Mouse (Mus musculus) lung, embryonic 16.5 days (tissue): Measurements from ENCODE around the gene Odf2l. TPM values are rescaled to one million over a fixed set of nuclear protein-coding genes. Genes with fewer than 3 reads are reported as not detected.

Experiments
- ATAC-seq: fragments of 200-750 bp; cut with Nextera tagmentation; 2 replicates; pipeline ENCODE4 v1.8.0; 2017; ENCODE audit warnings: low read depth, mild to moderate bottlenecking, moderate library complexity
- H3K27ac ChIP-seq: fragments of 300-500 bp; sonication (generic); 2 replicates; pipeline ENCODE4 v1.5.1; 2014; ENCODE audit warnings: mild to moderate bottlenecking, control low read depth, low read length
- H3K27me3 ChIP-seq: fragments of 300-500 bp; sonication (generic); 2 replicates; pipeline ENCODE4 v1.6.1; 2014; ENCODE audit warnings: low read depth, low read length, mixed read lengths; ENCODE audit not compliant: control insufficient read depth, insufficient read depth
- H3K36me3 ChIP-seq: fragments of 300-500 bp; sonication (generic); 2 replicates; pipeline ENCODE4 v1.6.1; 2014; ENCODE audit warnings: low read length; ENCODE audit not compliant: control insufficient read depth, insufficient read depth
- H3K4me1 ChIP-seq: fragments of 300-500 bp; sonication (generic); replicated peaks from 2 replicates; pipeline ENCODE4 v1.6.1; 2014; ENCODE audit warnings: low read length, mixed read lengths; ENCODE audit not compliant: control insufficient read depth, insufficient read depth
- H3K4me2 ChIP-seq: fragments of 300-500 bp; sonication (generic); 2 replicates; pipeline ENCODE4 v1.6.1; 2014; ENCODE audit warnings: low read depth, low read length, control low read depth
- H3K4me3 ChIP-seq: fragments of 300-500 bp; sonication (generic); 2 replicates; pipeline ENCODE4 v1.5.1; 2014; ENCODE audit warnings: mild to moderate bottlenecking, low read length, control low read depth
- H3K9ac ChIP-seq: fragments of 300-500 bp; sonication (generic); 2 replicates; pipeline ENCODE4 v1.6.1; 2014; ENCODE audit warnings: low read length, control low read depth
- H3K9me3 ChIP-seq: fragments of 300-500 bp; sonication (generic); 2 replicates; pipeline ENCODE4 v1.6.1; 2016; ENCODE audit warnings: low read length; ENCODE audit not compliant: control insufficient read depth
- WGBS: fragments of 180-500 bp; shearing (Covaris S2); extraction: QIAGEN DNeasy Blood & Tissue Kit; methylation state at CpG from one replicate; pipeline ENCODE4 v1.1.7; 2014; 5-methylcytosine and 5-hydroxymethylcytosine counted together
- polyA plus RNA-seq: library from polyadenylated mRNA; unstranded; fragments of >200 nt; fragmentation: Nextera tagmentation; extraction: Ambion mirVana; gene quantifications from 2 replicates; pipeline ENCODE4 v1.2.1, GENCODE M21; 2015

Odf2l gene
- polyA plus RNA-seq, 1 experiment from 2014 or later, result 16.0 TPM

GRCm38 (mm10) chr3:145101891-145102555 lies 16.4 kb upstream of the Odf2l start:
- Histone ChIP-seq H3K4me2 (peak overlapping the region; percentile 2; the same call in 1 of the 2 replicates), H3K27me3 (no peaks in the 10 kb centered on the region), H3K4me1 (no peaks in the 10 kb centered on the region; the same call in 1 of the 2 replicates), H3K4me3 (no peak overlapping the region), H3K9ac (no peak overlapping the region), H3K36me3 (no peaks in the 10 kb centered on the region), H3K27ac (no peak overlapping the region), H3K9me3 (no peaks in the 10 kb centered on the region)
- peak; percentile 78 for ATAC-seq
- WGBS, result 60% methylated on average over 9 of the region's 9 CpGs

- Histone ChIP-seq H3K27ac (no peak overlapping the region), H3K9me3 (no peaks in the 10 kb centered on the region), H3K9ac (no peak overlapping the region), H3K4me2 (no peak overlapping the region), H3K4me1 (no peaks in the 10 kb centered on the region; the same call in 1 of the 2 replicates), H3K36me3 (no peaks in the 10 kb centered on the region), H3K4me3 (no peak overlapping the region), H3K27me3 (no peaks in the 10 kb centered on the region)
- no peak for ATAC-seq
- WGBS, result 57% methylated on average over 2 of the region's 2 CpGs
These were observed 15.1 kb upstream of the Odf2l start for GRCm38 (mm10) chr3:145103321-145103720.

GRCm38 (mm10) chr3:145103770-145104169 lies 14.6 kb upstream of the Odf2l start:
- Histone ChIP-seq H3K36me3 (no peaks in the 10 kb centered on the region), H3K4me1 (no peaks in the 10 kb centered on the region; the same call in 1 of the 2 replicates), H3K27ac (no peak overlapping the region), H3K4me2 (no peak overlapping the region), H3K27me3 (no peaks in the 10 kb centered on the region), H3K4me3 (no peak overlapping the region), H3K9ac (no peak overlapping the region), H3K9me3 (no peaks in the 10 kb centered on the region)
- no peak for ATAC-seq
- WGBS, result 30% methylated on average over 5 of the region's 5 CpGs

- ATAC-seq, result no peak
- H3K4me1 ChIP-seq, result no peaks in the 10 kb centered on the region
- no peaks in the 10 kb centered on the region for H3K27me3 ChIP-seq
- no peak overlapping the region for H3K4me3 ChIP-seq
- H3K9ac ChIP-seq, result no peak overlapping the region
- 45% methylated on average over 5 of the region's 5 CpGs for WGBS
- H3K27ac ChIP-seq, result no peak overlapping the region
- no peak overlapping the region for H3K4me2 ChIP-seq
- H3K9me3 ChIP-seq, result no peaks in the 10 kb centered on the region
- H3K36me3 ChIP-seq, result no peaks in the 10 kb centered on the region
These were observed 13.2 kb upstream of the Odf2l start for GRCm38 (mm10) chr3:145105076-145105772.

- no peaks in the 10 kb centered on the region for H3K4me1 ChIP-seq
- ATAC-seq, result no peak
- no peaks in the 10 kb centered on the region for H3K9me3 ChIP-seq
- no peak overlapping the region for H3K4me2 ChIP-seq
- no peaks in the 10 kb centered on the region for H3K36me3 ChIP-seq
- H3K27ac ChIP-seq, result no peak overlapping the region
- no peak overlapping the region for H3K9ac ChIP-seq
- H3K27me3 ChIP-seq, result no peaks in the 10 kb centered on the region
- H3K4me3 ChIP-seq, result no peak overlapping the region
- WGBS, result 73% methylated on average over 5 of the region's 5 CpGs
These were observed 12.4 kb upstream of the Odf2l start for GRCm38 (mm10) chr3:145105773-145106504.

- Histone ChIP-seq H3K9ac (no peak overlapping the region), H3K4me3 (no peak overlapping the region), H3K27ac (no peak overlapping the region), H3K36me3 (no peaks in the 10 kb centered on the region), H3K4me1 (peaks cover 8% of the 10 kb centered on the region; the same call in 1 of the 2 replicates), H3K9me3 (no peaks in the 10 kb centered on the region), H3K4me2 (no peak overlapping the region), H3K27me3 (no peaks in the 10 kb centered on the region)
- 97% methylated on average over 2 of the region's 2 CpGs for WGBS
- ATAC-seq, result no peak
These were observed 3.2 kb upstream of the Odf2l start for GRCm38 (mm10) chr3:145115169-145115568.

GRCm38 (mm10) chr3:145117637-145118036 lies 751 bp upstream of the Odf2l start:
- no peaks in the 10 kb centered on the region for H3K27me3 ChIP-seq
- peak overlapping the region; percentile 99 for H3K27ac ChIP-seq
- H3K4me2 ChIP-seq, result peak overlapping the region; percentile 79
- WGBS, result 77% methylated on average over 10 of the region's 10 CpGs
- H3K36me3 ChIP-seq, result no peaks in the 10 kb centered on the region
- peak overlapping the region; percentile 91 for H3K9ac ChIP-seq
- H3K9me3 ChIP-seq, result no peaks in the 10 kb centered on the region
- peaks cover 8% of the 10 kb centered on the region; the same call in 1 of the 2 replicates for H3K4me1 ChIP-seq
- peak overlapping the region; percentile 86 for H3K4me3 ChIP-seq
- ATAC-seq, result no peak

- H3K36me3 ChIP-seq, result no peaks in the 10 kb centered on the region
- WGBS, result 1% methylated on average over 14 of the region's 14 CpGs
- H3K4me2 ChIP-seq, result peak overlapping the region; percentile 86
- no peaks in the 10 kb centered on the region for H3K9me3 ChIP-seq
- ATAC-seq, result peak; percentile 11
- peak overlapping the region; percentile 86 for H3K4me3 ChIP-seq
- no peaks in the 10 kb centered on the region for H3K27me3 ChIP-seq
- H3K4me1 ChIP-seq, result peaks cover 8% of the 10 kb centered on the region; the same call in 1 of the 2 replicates
- H3K27ac ChIP-seq, result peak overlapping the region; percentile 99
- H3K9ac ChIP-seq, result peak overlapping the region; percentile 91
These were observed 592 bp downstream of the Odf2l start for GRCm38 (mm10) chr3:145119002-145119358.

GRCm38 (mm10) chr3:145119425-145119824 lies 1.0 kb downstream of the Odf2l start:
- H3K9ac ChIP-seq, result peak overlapping the region; percentile 91
- WGBS, result 61% methylated on average over 7 of the region's 7 CpGs

More at GRCm38 (mm10) chr3:145119425-145119824, 1.0 kb downstream of the Odf2l start:
- Histone ChIP-seq H3K4me1 (peaks cover 8% of the 10 kb centered on the region; the same call in 1 of the 2 replicates), H3K27ac (no peak overlapping the region), H3K4me3 (peak overlapping the region; percentile 86), H3K36me3 (no peaks in the 10 kb centered on the region), H3K27me3 (no peaks in the 10 kb centered on the region), H3K4me2 (peak overlapping the region; percentile 86), H3K9me3 (no peaks in the 10 kb centered on the region)
- ATAC-seq, result no peak
